Mouse (Mus musculus) stomach, postnatal 0 days (tissue): ENCODE measurements around the gene Rsph9.

Experiments used
- CTCF ChIP-seq: IDR thresholded peaks from 2 replicates; pipeline ENCODE4 v1.5.1; 2016; ENCODE audit warnings: antibody characterized with exemption, low read depth, mild to moderate bottlenecking, moderate library complexity
- EP300 ChIP-seq: optimal IDR thresholded peaks from 2 replicates; pipeline ENCODE3; 2016; ENCODE audit warnings: antibody characterized with exemption

DNA sequence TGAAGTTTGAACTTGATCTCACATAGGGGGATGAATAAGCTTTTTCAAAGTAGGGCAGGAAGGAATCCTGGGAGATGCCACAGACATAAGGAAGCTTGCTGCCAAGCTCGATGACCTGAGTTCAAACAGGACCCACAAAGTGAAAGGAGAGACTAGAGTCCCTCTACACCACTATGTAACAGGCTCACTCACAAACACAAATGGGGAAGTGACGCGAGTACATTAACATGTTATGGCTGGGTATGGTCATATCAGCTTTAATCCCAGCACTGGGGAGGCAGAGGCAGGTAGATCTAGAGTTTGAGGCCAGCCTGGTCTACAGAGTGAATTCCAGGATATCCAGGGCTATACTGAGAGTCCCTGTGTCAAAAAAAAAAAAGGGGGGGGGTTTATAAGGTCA is 10.3 kb upstream of the Rsph9 start:
- TF ChIP-seq EP300 (no peak), CTCF (no peak)
